Mouse (Mus musculus) spleen, adult 18-20 months (tissue): ENCODE results near the gene Pan2.
A peak's percentile ranks its signal among the peaks of the same experiment; 100 is the strongest.
"Not testable (repeated sequence)": the region's sequence is repeated elsewhere in the genome, so short reads cannot be mapped to it uniquely, and the experiment has no call there.

Source experiments
- DNase-seq, 2 experiments: peaks; one replicate each; pipeline ENCODE4 v3.0.0; 2022; ENCODE audit warnings: mixed read lengths in 2 of 2

Pan2 gene

GRCm38 (mm10) chr10:128283604-128284579, 19.2 kb upstream of the Pan2 start:
- DNase-seq = peak in 1 of 2 experiments; percentile 68

GRCm38 (mm10) chr10:128290594-128290993, 12.5 kb upstream of the Pan2 start:
- not testable (repeated sequence) for DNase-seq

GRCm38 (mm10) chr10:128296370-128297090, 6.6 kb upstream of the Pan2 start:
- no peak for DNase-seq

- DNase-seq = no peak
Observed at GRCm38 (mm10) chr10:128297221-128297620, 5.9 kb upstream of the Pan2 start.

- no peak for DNase-seq
Observed at GRCm38 (mm10) chr10:128297622-128298021, 5.5 kb upstream of the Pan2 start.

- no peak for DNase-seq
Observed at GRCm38 (mm10) chr10:128298243-128298642, 4.9 kb upstream of the Pan2 start.

GRCm38 (mm10) chr10:128298702-128299171, 4.4 kb upstream of the Pan2 start, which contains the start of gene Il23a:
Il23a (minus strand) TSS chr10:128298752.
- DNase-seq = no peak

- no peak for DNase-seq
Observed at GRCm38 (mm10) chr10:128302357-128302756, 778 bp upstream of the Pan2 start.

GRCm38 (mm10) chr10:128302785-128303125, 380 bp upstream of the Pan2 start:
- DNase-seq = no peak

GRCm38 (mm10) chr10:128309654-128310053, 6.5 kb downstream of the Pan2 start:
- DNase-seq = no peak

- DNase-seq = no peak
Observed at GRCm38 (mm10) chr10:128310177-128310576, 7.0 kb downstream of the Pan2 start.

- no peak for DNase-seq
Observed at GRCm38 (mm10) chr10:128310902-128311301, 7.8 kb downstream of the Pan2 start.

GRCm38 (mm10) chr10:128315578-128315977, 12.4 kb downstream of the Pan2 start:
- no peak for DNase-seq

GRCm38 (mm10) chr10:128321641-128322040, 18.5 kb downstream of the Pan2 start:
- no peak for DNase-seq

GRCm38 (mm10) chr10:128322141-128323108, 19.3 kb downstream of the Pan2 start, which contains the start of gene Cnpy2:
Cnpy2 (plus strand) TSS chr10:128322459.
- peak; percentile 58 to 72 for DNase-seq

- no peak for DNase-seq
Observed at GRCm38 (mm10) chr10:128323516-128323915, 20.4 kb downstream of the Pan2 start.

- DNase-seq = no peak
Observed at GRCm38 (mm10) chr10:128326825-128327224, 23.7 kb downstream of the Pan2 start.

GRCm38 (mm10) chr10:128327610-128328009, 24.5 kb downstream of the Pan2 start:
- DNase-seq = no peak

- not testable (repeated sequence) for DNase-seq
Observed at GRCm38 (mm10) chr10:128332358-128333249, 29.5 kb downstream of the Pan2 start.

- peak; percentile 61 to 86 for DNase-seq
Observed at GRCm38 (mm10) chr10:128335582-128335981, 32.4 kb downstream of the Pan2 start.

GRCm38 (mm10) chr10:128336195-128336594, 33.1 kb downstream of the Pan2 start:
- DNase-seq = no peak
